ENCODE assay signal across 10 mouse cellular contexts in the genomic region with DNA sequence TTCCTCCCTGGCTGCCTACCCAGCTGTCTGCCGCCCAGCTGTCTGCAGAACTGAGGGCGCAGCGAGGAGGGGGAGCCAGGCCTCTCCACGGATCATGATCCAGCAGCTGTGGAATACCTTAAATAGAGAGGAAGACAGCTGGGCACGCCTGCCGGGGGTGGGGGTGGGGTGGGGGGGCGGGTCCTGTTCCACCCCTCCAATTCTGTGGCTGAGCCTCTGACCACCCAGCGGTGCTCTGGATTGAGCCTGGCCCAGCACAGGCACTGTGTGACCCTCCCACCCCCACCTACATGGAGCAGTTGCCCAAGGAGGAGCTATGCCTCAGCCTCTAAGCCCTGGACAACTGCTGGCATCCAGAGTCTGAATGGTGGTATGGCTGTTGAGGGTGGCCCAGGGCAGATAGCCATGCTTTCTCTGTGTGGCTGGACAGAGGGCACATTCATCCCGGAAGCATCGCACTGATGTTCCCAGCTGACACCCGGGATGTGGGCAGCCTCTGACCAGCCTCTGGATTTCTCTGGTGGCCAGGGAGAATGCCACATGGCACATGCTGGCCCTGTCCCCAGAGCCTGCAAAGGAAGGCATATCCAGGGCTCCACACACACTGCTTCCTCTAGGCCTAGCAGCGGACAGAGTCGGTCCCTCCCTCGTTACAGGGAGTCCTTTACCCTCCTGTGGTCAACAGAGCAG.
DNase-seq lines count a peak whose midpoint lies in the region; ATAC-seq and TF ChIP-seq lines count a peak whose summit lies in the region.
"Had no signal": no experiment of that assay in that cellular context is flagged by ENCODE, and none has a peak within 500 bp of the region (broad histone marks: within the 10 kb centered on the region; RNA-seq: fewer than 3 reads in every experiment).

No protein-coding gene starts in this region.

- H3K4me1 ChIP-seq in kidney, embryonic 16.5 days (ENCODE audit: insufficient read depth, low read length): peaks cover 40% of the 10 kb centered on the region
- peaks cover 17% of the 10 kb centered on the region; the same call in 1 of the 2 replicates for H3K4me1 ChIP-seq in embryonic facial prominence, embryonic 14.5 days (ENCODE audit: control insufficient read depth, insufficient read depth, low read length)
- H3K4me1 ChIP-seq in limb, embryonic 10.5 days: peaks cover 41% of the 10 kb centered on the region

- H3K4me3 ChIP-seq in kidney, embryonic 16.5 days (ENCODE audit: low read length): no peak overlapping the region
- no peak overlapping the region for H3K4me3 ChIP-seq in C2C12 (ENCODE audit: insufficient read depth, poor library complexity, severe bottlenecking)
- H3K4me3 ChIP-seq in embryonic facial prominence, embryonic 14.5 days (ENCODE audit: low read depth, low read length): no peak overlapping the region
- H3K4me3 ChIP-seq in limb, embryonic 10.5 days: no peak overlapping the region
- H3K4me3 ChIP-seq: liver, embryonic 12.5 days had no signal

- H3K79me3 ChIP-seq in C2C12 (ENCODE audit: low read depth): peaks cover 99% of the 10 kb centered on the region

- H3K36me3 ChIP-seq in kidney, embryonic 16.5 days (ENCODE audit: insufficient read depth, low read length): peaks cover 18% of the 10 kb centered on the region; the same call in 1 of the 2 replicates
- H3K36me3 ChIP-seq in C2C12 (ENCODE audit: control insufficient read depth, insufficient read depth): peaks cover 69% of the 10 kb centered on the region
- H3K36me3 ChIP-seq in embryonic facial prominence, embryonic 14.5 days (ENCODE audit: control insufficient read depth, insufficient read depth, low read length): peaks cover 24% of the 10 kb centered on the region
- H3K36me3 ChIP-seq in limb, embryonic 10.5 days: peaks cover 91% of the 10 kb centered on the region

- no peak for DNase-seq in kidney, postnatal 14 days
- DNase-seq in embryonic facial prominence, embryonic 14.5 days (ENCODE audit: low spot score): peak; percentile 80
- no peak for DNase-seq in limb, embryonic 10.5 days (ENCODE audit: low spot score)
- no peak for DNase-seq in cerebellum, postnatal 4 days (ENCODE audit: low spot score in 2 of 2)
- no peak for DNase-seq in gastrocnemius, adult 8-10 months (ENCODE audit: low spot score in 2 of 2)
- no peak for DNase-seq in spleen, postnatal 36 days (ENCODE audit: low spot score in 2 of 2)
- DNase-seq: adrenal gland, postnatal 36 days had no signal

- peak overlapping the region; percentile 19 for H3ac ChIP-seq in C2C12 (ENCODE audit: control insufficient read depth, insufficient read length, low read depth)

- H3K9ac ChIP-seq in kidney, embryonic 16.5 days (replicated peaks; ENCODE audit: low read length): no peak overlapping the region
- H3K9ac ChIP-seq in embryonic facial prominence, embryonic 14.5 days (ENCODE audit: low read depth, low read length): no peak overlapping the region
- H3K9ac ChIP-seq: liver, embryonic 12.5 days had no signal

- no peaks in the 10 kb centered on the region for H3K9me3 ChIP-seq in kidney, embryonic 16.5 days (ENCODE audit: low read length)
- no peaks in the 10 kb centered on the region for H3K9me3 ChIP-seq in embryonic facial prominence, embryonic 14.5 days (ENCODE audit: control insufficient read depth, low read length)
- H3K9me3 ChIP-seq in limb, embryonic 10.5 days (replicated peaks): no peaks in the 10 kb centered on the region
- H3K9me3 ChIP-seq: liver, embryonic 12.5 days had no signal

- peak; percentile 15 for TF ChIP-seq CTCF in C2C12 (IDR thresholded peaks at IDR 0.05; ENCODE audit: control insufficient read depth, insufficient read depth, insufficient read length)

- peak; percentile 63 for ATAC-seq in kidney, embryonic 16.5 days (ENCODE audit: low FRiP score, low TSS enrichment)
- peak; percentile 89 for ATAC-seq in embryonic facial prominence, embryonic 14.5 days (ENCODE audit: low read depth)
- ATAC-seq: liver, embryonic 12.5 days had no signal

- H3K79me2 ChIP-seq in C2C12 (ENCODE audit: control insufficient read depth, insufficient read depth): peaks cover 100% of the 10 kb centered on the region

- 52% methylated on average over 13 of the region's 14 CpGs for WGBS in kidney, embryonic 16.5 days
- WGBS in embryonic facial prominence, embryonic 14.5 days: 61% methylated on average over 13 of the region's 14 CpGs
- WGBS in limb, embryonic 10.5 days: 82% methylated on average over 14 of the region's 14 CpGs

- no peaks in the 10 kb centered on the region for H3K27me3 ChIP-seq in kidney, embryonic 16.5 days (ENCODE audit: insufficient read depth, low read length)
- no peaks in the 10 kb centered on the region for H3K27me3 ChIP-seq in C2C12 (ENCODE audit: control insufficient read depth, insufficient read depth, insufficient read length)
- H3K27me3 ChIP-seq in embryonic facial prominence, embryonic 14.5 days (replicated peaks; ENCODE audit: control insufficient read depth, insufficient read depth, low read length): no peaks in the 10 kb centered on the region
- H3K27me3 ChIP-seq in limb, embryonic 10.5 days (ENCODE audit: low read depth, poor library complexity, severe bottlenecking): no peaks in the 10 kb centered on the region
- H3K27me3 ChIP-seq: liver, embryonic 12.5 days had no signal

- H3K27ac ChIP-seq in kidney, embryonic 16.5 days (ENCODE audit: low read length): peak overlapping the region; percentile 54
- H3K27ac ChIP-seq in embryonic facial prominence, embryonic 14.5 days (replicated peaks; ENCODE audit: low read depth, low read length): peak overlapping the region; percentile 75
- H3K27ac ChIP-seq in limb, embryonic 10.5 days: 0 out of 2 replicates have a peak overlapping the region, but pooled peaks have one; percentile 39
- H3K27ac ChIP-seq: liver, embryonic 12.5 days had no signal

- no peak overlapping the region for H3K4me2 ChIP-seq in kidney, embryonic 16.5 days (replicated peaks; ENCODE audit: low read depth, low read length)
- H3K4me2 ChIP-seq in embryonic facial prominence, embryonic 14.5 days (ENCODE audit: low read depth, low read length): no peak overlapping the region
- H3K4me2 ChIP-seq: liver, embryonic 12.5 days had no signal

TF ChIP-seq in C2C12, 6 proteins besides CTCF, POLR2A, EP300 and RAD21:
- TF ChIP-seq MYOD1 (IDR thresholded peaks at IDR 0.05; ENCODE audit: control insufficient read depth, insufficient read length, low read depth): peak; percentile 83
- TF ChIP-seq MYOG (IDR thresholded peaks at IDR 0.05; ENCODE audit: control insufficient read depth, extremely low read depth, insufficient read length): no peak
